Mouse (Mus musculus) heart, postnatal 0 days (tissue): ENCODE measurements around the gene Abce1.

Experiments used
- CTCF ChIP-seq: IDR thresholded peaks from 2 replicates; pipeline ENCODE4 v1.5.1; 2016; ENCODE audit warnings: antibody characterized with exemption, control low read depth, low read depth
- EP300 ChIP-seq: IDR thresholded peaks from 2 replicates; pipeline ENCODE4 v1.6.1; 2016; ENCODE audit warnings: antibody characterized with exemption, low read depth

DNA sequence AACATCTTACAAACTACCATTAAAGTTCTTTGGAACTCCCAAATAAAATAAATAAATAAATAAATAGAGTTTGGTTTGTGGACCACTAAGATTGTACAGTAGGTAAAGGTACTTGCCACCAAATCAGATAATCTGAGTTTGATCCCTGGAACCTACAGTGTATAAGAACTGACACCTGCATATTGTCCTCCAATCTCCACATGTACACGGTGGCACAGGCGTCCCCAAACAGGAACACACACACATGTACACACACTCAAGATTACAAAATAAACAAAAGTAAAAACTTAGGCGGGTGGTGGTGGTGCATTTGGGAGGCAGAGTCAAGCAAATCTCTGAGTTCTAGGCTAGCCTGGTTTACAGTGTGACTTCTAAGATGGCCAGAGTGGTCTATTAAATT is 4.9 kb downstream of the Abce1 start:
- TF ChIP-seq CTCF (no peak), EP300 (no peak)
